Mouse (Mus musculus) forebrain, embryonic 15.5 days (tissue): Measurements from ENCODE around the gene Ctla2a. TPM values are rescaled to one million over a fixed set of nuclear protein-coding genes. Genes with fewer than 3 reads are reported as not detected.

ENCODE experiments used
- polyA plus RNA-seq: library from polyadenylated mRNA; unstranded; fragments of >200 nt; fragmentation: Nextera tagmentation; extraction: Ambion mirVana; gene quantifications from 2 replicates; pipeline ENCODE4 v1.2.1, GENCODE M21; 2015

The Ctla2a gene
- polyA plus RNA-seq, 1 experiment from 2014 or later: 13.8 TPM

Other genes with a start within 250 kb of the Ctla2a start
- not detected in 2 replicates for gene BC051665, start 150.3 kb downstream of the Ctla2a start, polyA plus RNA-seq
- gene Ctsll3, start 133.8 kb downstream of the Ctla2a start, polyA plus RNA-seq: not detected in 2 replicates
- gene 4930486L24Rik, start 72.2 kb downstream of the Ctla2a start, polyA plus RNA-seq: 0.15 TPM in 1 of 2 replicates, not detected in the other
- not detected in 2 replicates for gene Gm49392, start 39.7 kb downstream of the Ctla2a start, polyA plus RNA-seq
- 1.1 and 1.3 TPM in 2 replicates for gene Ctla2b, start 39.2 kb downstream of the Ctla2a start, polyA plus RNA-seq
- gene Tpbpb, start 31.7 kb downstream of the Ctla2a start, polyA plus RNA-seq: not detected in 2 replicates
- gene Gm49393, start 1.0 kb downstream of the Ctla2a start, polyA plus RNA-seq: not detected in 2 replicates
- gene Gm49391, start 54 bp downstream of the Ctla2a start, polyA plus RNA-seq: 0.20 and 0.65 TPM in 2 replicates
- not detected in 2 replicates for gene Tpbpa, start 5.4 kb upstream of the Ctla2a start, polyA plus RNA-seq
- gene Ctsj, start 69.3 kb upstream of the Ctla2a start, polyA plus RNA-seq: not detected in 2 replicates
- gene Ctsq, start 104.0 kb upstream of the Ctla2a start, polyA plus RNA-seq: not detected in 2 replicates
- not detected in 2 replicates for gene Ctsr, start 227.6 kb upstream of the Ctla2a start, polyA plus RNA-seq